Mouse (Mus musculus): Measurements from ENCODE around the gene Vwa8.

GRCm38 (mm10) chr14:79177754-79178153, 328.9 kb downstream of the Vwa8 start:
- TF ChIP-seq CTCF (IDR thresholded peaks at IDR 0.05; ENCODE audit: low read depth) (no peak), EP300 (optimal IDR thresholded peaks at IDR 0.05) (no peak)

Data from stomach, postnatal 0 days (tissue).